Mouse (Mus musculus) mammary gland, adult 2 months (tissue): Measurements from ENCODE around the gene Dgkq. TPM values are rescaled to one million over a fixed set of nuclear protein-coding genes. Genes with fewer than 3 reads are reported as not detected.

Experiments used
- polyA plus RNA-seq: library from polyadenylated mRNA; depleted of rRNA; stranded (reverse); fragments of >200 nt; gene quantifications from 2 replicates; pipeline ENCODE4 v1.2.3, GENCODE M21; 2012; ENCODE audit warnings: low replicate concordance; rRNA removed

Dgkq gene
- polyA plus RNA-seq = 21.7 and 27.2 TPM in 2 replicates

GRCm38 (mm10) chr5:108668977-108669936 lies at the start of gene Dgkq:
Gene Dgkq, minus strand, starts transcription at chr5:108669672.

GRCm38 (mm10) chr5:108692271-108692670 lies 22.8 kb upstream of the Dgkq start, which contains the start of gene Fgfrl1:
Gene Fgfrl1, plus strand, starts transcription at chr5:108692382.

GRCm38 (mm10) chr5:108675251-108675816 lies 5.9 kb upstream of the Dgkq start, which contains the start of gene Slc26a1:
Gene Slc26a1, minus strand, starts transcription at chr5:108675569.

GRCm38 (mm10) chr5:108659698-108660631 lies 9.5 kb downstream of the Dgkq start, which contains the start of gene Idua:
Gene Idua, plus strand, starts transcription at chr5:108660331.

GRCm38 (mm10) chr5:108629634-108630483 lies 39.6 kb downstream of the Dgkq start, which contains the start of the genes Gak and Tmem175:
Gene Gak, minus strand, starts transcription at chr5:108629755.
Gene Tmem175, plus strand, starts transcription at chr5:108629770.

Other genes with a start within 250 kb of the Dgkq start
- 26.6 and 48.0 TPM in 2 replicates for gene Atp5k, start 235.2 kb downstream of the Dgkq start, polyA plus RNA-seq
- gene Mfsd7a, start 220.8 kb downstream of the Dgkq start, polyA plus RNA-seq = 8.6 and 13.8 TPM in 2 replicates
- 4.6 and 11.1 TPM in 2 replicates for gene Pcgf3, start 208.4 kb downstream of the Dgkq start, polyA plus RNA-seq
- 0.11 and 0.22 TPM in 2 replicates for gene Cplx1, start 119.6 kb downstream of the Dgkq start, polyA plus RNA-seq
- gene Gak, start 39.9 kb downstream of the Dgkq start, polyA plus RNA-seq = 81.2 and 87.3 TPM in 2 replicates
- 50.8 and 77.4 TPM in 2 replicates for gene Tmem175, start 39.9 kb downstream of the Dgkq start, polyA plus RNA-seq
- 29.9 and 32.8 TPM in 2 replicates for gene Idua, start 9.3 kb downstream of the Dgkq start, polyA plus RNA-seq
- 0.13 and 0.70 TPM in 2 replicates for gene Slc26a1, start 5.9 kb upstream of the Dgkq start, polyA plus RNA-seq
- 173 and 187 TPM in 2 replicates for gene Fgfrl1, start 22.7 kb upstream of the Dgkq start, polyA plus RNA-seq
- not detected in 2 replicates for gene Rnf212, start 105.3 kb upstream of the Dgkq start, polyA plus RNA-seq
- not detected in 2 replicates for gene Tmed11, start 125.7 kb upstream of the Dgkq start, polyA plus RNA-seq
- gene Vmn2r8, start 139.2 kb upstream of the Dgkq start, polyA plus RNA-seq = not detected in 2 replicates
- not detected in 2 replicates for gene Vmn2r9, start 182.9 kb upstream of the Dgkq start, polyA plus RNA-seq